Mouse (Mus musculus): ENCODE measurements around the gene Adcyap1r1. TPM values are rescaled to one million over a fixed set of nuclear protein-coding genes. Genes with fewer than 3 reads are reported as not detected.

The Adcyap1r1 gene
- total RNA-seq, 2 experiments from 2014 or later: 137 to 142 TPM

DNA sequence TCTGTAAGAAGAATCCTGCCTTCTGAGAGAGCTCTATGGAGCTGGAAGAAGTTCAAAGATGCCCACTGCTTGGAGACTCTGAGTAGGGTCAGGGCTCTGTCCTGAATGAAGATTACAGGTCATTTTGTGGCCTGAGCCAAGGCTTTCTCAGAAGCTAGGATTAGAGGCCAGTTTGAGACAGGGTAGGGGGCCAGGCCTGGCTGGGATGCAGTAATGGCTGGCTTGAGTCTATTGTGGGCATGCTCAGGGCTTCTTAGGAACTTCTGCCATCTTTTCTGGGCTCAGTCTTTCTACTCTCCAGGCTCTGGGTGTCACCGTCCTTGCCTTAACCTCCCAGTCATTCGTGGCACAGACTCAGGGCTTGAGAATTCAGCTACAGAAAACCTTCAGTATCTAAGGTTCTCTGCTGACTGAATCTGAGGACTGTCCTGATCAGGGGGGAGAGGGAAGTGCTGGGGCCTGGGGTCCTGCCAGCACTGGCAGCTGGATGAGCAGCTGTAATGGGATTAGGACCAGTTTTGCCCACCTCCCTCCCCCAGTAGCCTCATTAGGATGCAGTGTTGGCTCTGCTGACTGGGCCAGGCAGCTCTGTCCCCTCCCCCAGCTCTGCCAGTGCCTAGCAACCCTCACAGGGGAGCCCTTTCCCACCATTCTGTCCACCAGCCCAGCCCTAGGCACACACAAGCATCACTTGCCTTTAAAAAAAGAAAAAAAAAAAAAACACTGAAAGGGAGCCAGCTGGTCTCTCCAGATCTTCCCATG lies 7.7 kb upstream of the Adcyap1r1 start:
- intact Hi-C loops (cut with DNase I): no loop called here
- DNase-seq (ENCODE audit: extremely low spot score in 1 of 2, low spot score in 2 of 2): peak; percentile 77 to 78

DNA sequence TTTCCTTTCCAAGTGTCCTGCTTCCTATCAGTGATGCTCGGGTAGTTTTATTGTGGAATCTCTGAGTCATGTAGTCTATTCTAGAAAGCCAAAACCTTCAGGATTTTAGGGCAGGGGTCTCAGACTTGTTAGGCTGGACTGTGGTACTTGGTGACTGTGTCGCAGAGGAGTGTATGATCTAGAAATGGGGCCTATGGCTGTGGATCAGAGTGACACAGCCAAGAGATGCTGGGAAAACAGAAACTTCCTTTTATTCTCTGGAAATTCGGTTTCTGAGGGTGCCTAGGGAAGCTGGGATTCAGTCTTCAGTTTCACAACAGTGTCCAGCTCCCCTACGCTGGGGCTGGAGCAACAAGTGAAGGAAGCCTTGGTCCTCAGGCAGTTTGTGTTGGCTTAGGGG lies 7.1 kb upstream of the Adcyap1r1 start:
- intact Hi-C loops (cut with DNase I): no loop called here
- DNase-seq (ENCODE audit: extremely low spot score in 1 of 2, low spot score in 2 of 2): no peak

DNA sequence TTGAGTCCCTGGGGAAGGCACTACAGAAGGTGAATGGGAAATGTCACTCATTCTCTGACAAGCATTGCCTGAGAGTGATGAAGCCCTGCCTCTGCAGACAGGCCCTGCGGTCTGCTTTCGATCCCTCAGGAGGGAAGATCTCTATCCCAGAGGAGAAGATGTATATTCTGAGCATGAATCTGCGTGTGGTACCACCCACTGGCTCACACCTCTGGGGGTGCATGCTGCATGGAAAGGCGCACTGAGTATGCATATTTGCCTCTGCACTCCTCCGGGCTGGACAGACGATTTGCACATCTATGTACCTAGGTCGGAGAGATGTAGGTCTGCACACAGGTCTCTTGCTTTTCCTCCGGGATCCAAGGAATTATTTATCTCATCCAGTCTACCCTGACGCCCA lies 3.6 kb upstream of the Adcyap1r1 start:
- DNase-seq (ENCODE audit: extremely low spot score in 1 of 2, low spot score in 2 of 2): no peak
- intact Hi-C loops (cut with DNase I): no loop called here

DNA sequence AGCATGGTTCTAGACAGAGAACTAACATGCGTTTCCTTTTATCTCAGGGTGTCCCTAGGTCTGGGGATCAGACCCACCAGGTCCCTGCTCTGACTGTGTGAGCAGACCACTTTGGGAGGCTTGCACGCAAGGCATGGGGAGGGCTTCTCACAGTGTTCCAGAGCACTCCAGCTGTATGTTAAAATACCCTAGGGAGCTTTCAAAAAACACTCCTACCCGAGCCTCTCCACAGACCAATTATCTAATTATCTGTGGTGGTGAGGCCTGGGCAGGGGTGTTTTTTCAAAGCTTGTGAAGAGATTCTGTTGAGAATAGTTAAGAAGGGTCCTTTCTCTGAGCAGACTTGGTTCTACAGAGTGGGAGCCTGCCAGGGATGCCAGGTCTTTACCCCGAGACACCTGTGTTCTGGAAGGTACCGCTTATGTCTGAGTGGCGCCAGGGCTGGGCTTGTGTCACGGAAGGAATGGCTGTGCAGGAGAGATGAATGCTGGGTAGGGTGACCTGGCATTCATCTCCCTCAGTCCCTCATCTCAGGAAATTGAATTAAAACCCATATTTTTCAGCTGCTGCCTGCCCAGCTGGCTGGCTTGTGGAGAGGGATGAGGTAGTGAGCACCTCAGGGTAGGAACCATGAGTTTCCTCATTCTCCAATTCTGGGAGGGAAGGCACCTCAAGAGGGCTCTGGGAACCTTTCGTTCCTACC lies 2.7 kb upstream of the Adcyap1r1 start:
- no peak for DNase-seq (ENCODE audit: extremely low spot score in 1 of 2, low spot score in 2 of 2)
- intact Hi-C loops (cut with DNase I): no loop called here

DNA sequence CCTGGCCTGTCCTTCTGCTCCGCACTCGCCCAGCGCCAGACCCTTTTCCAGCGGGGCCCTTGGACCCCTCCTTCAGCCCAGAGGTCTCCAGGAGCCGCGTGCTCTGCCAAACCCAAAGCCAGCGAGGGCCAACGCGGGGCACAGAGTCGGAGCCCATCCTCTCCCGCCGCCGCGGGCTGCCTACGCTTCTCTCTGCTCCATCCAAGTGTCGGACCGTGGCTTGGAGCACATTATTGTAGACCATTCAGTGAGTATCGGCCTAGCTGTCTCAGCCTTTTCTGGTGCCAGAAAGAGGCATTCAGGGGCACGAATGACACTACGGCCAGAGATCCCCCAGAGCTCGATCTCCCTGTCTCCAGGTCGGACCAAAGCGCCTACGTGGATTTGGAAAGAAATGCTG lies 603 bp downstream of the Adcyap1r1 start:
- intact Hi-C loops (cut with DNase I): loop anchor here (2.0 to 5.0 kb wide), 2 partner anchors 35 to 60 kb away; no protein-coding TSS in a partner anchor
- DNase-seq (ENCODE audit: extremely low spot score in 1 of 2, low spot score in 2 of 2): peak in 1 of 2 experiments; percentile 51

DNA sequence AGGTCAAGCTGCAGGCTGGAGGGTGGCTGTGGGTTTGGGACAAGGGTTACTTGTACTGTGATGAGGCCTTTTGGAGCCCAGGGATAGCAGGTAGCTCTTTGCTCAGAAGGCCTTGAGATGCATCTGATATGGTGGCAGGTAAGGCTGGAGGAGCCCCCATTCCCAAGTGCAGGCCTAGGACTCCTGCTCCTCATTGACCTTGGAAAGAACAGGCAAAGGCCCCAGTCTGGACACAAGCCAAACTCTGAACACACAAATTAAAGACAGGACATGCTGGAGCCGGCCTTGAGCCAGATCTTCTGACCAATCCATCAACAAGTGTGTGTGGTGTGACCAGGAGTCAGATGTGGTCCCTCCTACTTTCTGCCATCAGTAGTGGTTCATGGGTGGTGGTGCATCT lies 1.8 kb downstream of the Adcyap1r1 start:
- DNase-seq (ENCODE audit: extremely low spot score in 1 of 2, low spot score in 2 of 2): peak in 1 of 2 experiments; percentile 59
- intact Hi-C loops (cut with DNase I): loop anchor here (2.0 to 5.0 kb wide), 2 partner anchors 36 to 61 kb away; no protein-coding TSS in a partner anchor

DNA sequence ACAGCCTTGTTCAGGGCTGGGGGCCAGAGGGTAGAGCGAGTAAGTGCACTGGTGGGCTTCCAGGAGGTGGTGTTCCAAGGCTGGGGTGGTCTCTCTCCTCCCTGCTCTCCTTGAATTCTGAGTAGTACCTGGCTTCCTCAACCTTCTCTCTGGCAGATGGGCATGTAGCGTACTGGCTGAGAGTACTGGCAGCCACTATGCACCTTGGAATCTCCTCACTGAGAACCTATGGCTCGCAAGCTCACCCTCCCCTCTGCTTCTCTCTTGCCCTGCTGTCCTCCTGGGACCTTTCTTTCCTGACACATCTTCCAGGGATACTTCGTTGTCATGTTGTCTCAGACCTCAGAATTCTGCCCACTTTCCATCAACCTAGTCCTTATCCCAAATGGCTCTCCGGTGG lies 3.9 kb downstream of the Adcyap1r1 start:
- intact Hi-C loops (cut with DNase I): no loop called here
- DNase-seq (ENCODE audit: extremely low spot score in 1 of 2, low spot score in 2 of 2): no peak

DNA sequence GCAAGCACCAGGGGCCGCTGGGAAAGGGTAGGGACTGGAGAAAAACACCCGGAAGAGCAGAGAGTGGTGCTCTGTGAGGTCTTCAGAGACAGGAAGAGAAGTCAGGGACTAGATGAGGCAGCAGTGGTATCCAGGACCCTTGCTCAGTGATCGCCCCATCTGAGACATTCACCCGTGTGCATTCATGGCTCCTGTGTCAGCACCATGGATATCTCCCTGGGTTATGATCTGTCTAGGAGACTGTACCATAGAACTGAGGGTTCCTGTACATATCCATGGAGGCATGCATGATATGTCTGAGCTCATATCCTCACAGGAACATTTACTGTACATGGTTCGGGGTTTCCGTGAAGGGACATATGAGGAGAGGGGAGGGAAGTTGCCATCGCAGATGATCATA lies 5.9 kb downstream of the Adcyap1r1 start:
- intact Hi-C loops (cut with DNase I): no loop called here

DNA sequence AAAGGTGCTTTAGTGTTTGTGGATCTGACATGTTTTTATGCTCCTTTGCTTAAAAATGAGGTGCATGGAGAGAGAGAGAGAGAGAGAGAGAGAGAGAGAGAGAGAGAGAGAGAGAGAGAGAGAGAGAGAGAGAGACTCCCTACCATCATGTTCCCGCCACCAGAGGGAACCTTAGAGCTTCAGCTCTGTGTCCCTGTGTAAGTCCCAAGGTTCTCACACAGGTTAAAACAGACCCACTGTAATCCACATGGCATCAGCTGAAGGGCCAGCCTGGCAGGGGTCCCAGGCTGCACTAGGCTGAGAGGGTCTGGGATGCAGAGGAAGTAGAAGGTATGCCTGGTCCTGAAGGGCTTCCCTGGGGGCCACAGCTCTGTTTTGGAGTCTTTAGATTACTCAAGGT lies 6.4 kb downstream of the Adcyap1r1 start:
- no peak for DNase-seq (ENCODE audit: extremely low spot score in 1 of 2, low spot score in 2 of 2)
- intact Hi-C loops (cut with DNase I): no loop called here

More for the DNA sequence above, 5.9 kb downstream of the Adcyap1r1 start:
- DNase-seq (ENCODE audit: extremely low spot score in 1 of 2, low spot score in 2 of 2): no peak

DNA sequence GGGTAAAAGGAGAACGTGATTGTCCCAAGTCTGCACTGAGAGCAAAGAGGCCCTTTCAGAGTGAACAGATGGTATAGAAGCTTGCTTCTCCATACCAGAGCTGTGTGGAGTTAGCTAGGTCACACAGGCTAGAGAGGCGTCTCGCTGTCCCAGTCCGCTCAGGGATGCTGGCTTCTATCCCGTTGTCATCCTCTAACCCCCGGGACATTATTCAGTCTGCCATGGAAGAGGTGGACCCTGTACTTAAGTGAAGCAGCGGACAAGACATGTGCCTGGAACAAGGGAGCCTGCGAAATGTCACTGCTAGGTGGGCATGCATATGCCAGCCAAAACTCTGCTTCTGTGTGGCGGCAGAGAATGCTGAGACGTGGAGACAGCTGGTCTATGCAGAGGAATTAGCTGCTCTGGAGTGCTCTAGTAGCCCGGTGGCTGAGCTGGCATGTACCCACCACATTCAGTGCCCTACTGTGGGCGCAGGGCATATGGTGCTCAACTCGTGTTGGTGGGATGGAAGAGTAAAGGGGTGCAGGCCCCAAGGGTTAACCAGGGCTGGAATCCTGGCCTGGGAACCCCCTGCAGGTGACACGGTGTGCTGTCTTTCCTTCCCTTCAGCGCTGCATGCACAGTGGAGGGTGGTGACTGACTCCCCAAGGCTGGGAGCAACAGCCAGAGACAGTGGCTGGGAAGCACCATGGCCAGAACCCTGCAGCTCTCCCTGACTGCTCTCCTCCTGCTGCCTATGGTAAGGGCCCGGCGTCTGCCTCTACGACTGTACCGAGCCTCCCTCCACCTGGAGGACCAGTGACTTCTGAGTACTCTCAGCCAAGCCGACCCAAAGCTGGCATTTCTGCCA lies 8.0 kb downstream of the Adcyap1r1 start:
- intact Hi-C loops (cut with DNase I): loop anchor here (5.0 kb wide), 1 partner anchor 43 kb away; no protein-coding TSS in a partner anchor

DNA sequence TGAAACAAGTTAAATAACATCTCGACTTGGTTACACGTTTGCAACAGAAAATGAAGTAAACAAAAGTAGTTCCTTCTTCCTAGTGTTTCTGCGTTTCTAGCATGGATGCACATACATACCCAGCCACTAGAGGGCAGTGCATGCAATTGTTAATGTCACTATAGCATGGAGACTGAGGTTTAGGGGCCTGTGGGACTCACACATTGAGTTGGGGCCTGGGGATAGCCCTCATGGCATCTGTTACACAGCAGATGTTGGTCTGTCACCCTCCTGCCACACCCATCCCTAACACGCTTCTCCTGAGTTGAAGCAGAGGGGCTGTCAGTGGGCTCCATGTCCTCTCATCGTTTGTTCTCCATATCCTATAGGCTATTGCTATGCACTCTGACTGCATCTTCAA lies 9.4 kb downstream of the Adcyap1r1 start:
- intact Hi-C loops (cut with DNase I): loop anchor here (5.0 kb wide), 1 partner anchor 41 kb away; no protein-coding TSS in a partner anchor
- no peak for DNase-seq (ENCODE audit: extremely low spot score in 1 of 2, low spot score in 2 of 2)

More for the DNA sequence above, 8.0 kb downstream of the Adcyap1r1 start:
- DNase-seq (ENCODE audit: extremely low spot score in 1 of 2, low spot score in 2 of 2): no peak

DNA sequence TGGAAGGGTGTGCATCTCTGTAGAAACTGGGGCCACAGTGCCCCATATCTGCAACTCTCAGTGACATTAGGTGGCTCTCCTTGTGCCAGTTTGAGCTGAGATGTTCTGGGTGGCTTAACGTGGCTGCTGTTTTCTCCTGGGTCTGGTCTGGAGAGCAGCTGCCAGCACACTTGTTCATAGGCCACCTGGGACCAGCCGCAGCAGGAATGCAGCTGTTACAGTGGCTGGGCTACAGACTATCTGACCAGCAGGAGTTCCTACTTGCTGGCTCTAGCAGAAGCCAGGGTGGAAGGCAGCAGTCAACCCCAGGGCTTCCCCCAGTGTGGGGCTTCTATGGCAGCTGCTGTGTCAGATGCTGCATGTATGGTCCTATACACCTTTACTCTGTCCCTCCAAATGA lies 9.9 kb downstream of the Adcyap1r1 start:
- intact Hi-C loops (cut with DNase I): loop anchor here (5.0 kb wide), 1 partner anchor 41 kb away; no protein-coding TSS in a partner anchor
- no peak for DNase-seq (ENCODE audit: extremely low spot score in 1 of 2, low spot score in 2 of 2)

DNA sequence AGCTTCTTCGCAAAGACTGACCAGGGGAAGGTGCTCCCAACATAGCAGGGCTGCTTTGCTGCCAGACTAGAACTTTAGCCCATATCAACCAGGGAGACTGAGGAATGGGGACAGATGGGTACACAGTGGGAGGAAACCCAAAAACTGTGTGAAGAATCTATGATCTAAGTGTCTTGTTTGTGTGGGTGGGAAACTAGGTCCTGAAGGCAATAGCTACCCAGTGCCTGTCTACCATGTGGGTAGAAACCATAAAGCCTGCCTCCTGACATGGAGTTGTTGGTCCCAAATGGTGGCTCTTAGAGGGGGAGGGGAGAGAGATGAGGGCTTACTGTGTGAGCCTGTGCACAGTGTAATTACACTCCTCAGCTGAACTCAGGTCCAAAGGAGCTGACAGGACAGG lies 10.6 kb downstream of the Adcyap1r1 start:
- no peak for DNase-seq (ENCODE audit: extremely low spot score in 1 of 2, low spot score in 2 of 2)
- intact Hi-C loops (cut with DNase I): loop anchor here (5.0 kb wide), 1 partner anchor 40 kb away; no protein-coding TSS in a partner anchor

DNA sequence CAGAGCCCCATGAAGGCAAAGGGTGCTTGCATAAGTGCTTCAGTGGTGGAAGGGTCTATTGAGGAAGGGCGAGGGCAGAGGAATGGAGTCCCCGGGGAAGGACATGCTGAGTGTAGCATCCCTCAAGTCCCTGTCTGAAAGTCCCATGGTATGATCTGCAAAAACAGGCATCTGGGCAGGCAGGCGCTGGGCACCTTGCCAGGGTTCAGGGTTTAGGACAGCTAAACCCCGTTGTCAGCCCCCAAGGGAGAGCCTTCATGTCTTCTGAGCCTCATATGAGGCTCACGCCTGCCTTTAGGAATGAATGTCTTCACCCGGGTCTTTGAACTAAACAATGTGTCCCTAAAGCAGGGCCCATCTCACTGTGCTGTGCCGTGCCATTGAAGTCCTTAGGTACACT lies 12.2 kb downstream of the Adcyap1r1 start:
- intact Hi-C loops (cut with DNase I): loop anchor here (5.0 kb wide), 1 partner anchor 38 kb away; no protein-coding TSS in a partner anchor
- peak in 1 of 2 experiments; percentile 71 for DNase-seq (ENCODE audit: extremely low spot score in 1 of 2, low spot score in 2 of 2)

DNA sequence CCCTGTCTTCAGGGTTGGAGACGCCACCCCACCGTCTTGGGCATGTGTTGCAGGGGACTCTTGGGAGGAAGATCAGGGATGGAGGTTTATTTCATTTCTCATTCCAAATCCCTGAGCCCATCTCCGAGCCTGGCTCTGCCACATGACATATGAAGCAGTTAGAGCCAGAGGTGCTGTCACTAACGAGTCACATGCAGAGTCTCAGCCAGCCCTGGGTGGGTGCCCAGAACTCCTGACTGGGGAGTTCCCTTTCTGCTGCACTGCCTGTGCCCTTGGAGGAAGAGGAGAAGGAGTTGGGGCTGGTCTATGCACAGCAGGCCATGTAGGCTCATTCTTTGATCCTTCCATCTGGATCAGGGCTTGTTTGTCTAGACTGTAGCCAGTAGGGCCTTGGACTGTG lies 13.5 kb downstream of the Adcyap1r1 start:
- intact Hi-C loops (cut with DNase I): no loop called here
- DNase-seq (ENCODE audit: extremely low spot score in 1 of 2, low spot score in 2 of 2): peak in 1 of 2 experiments; percentile 64

DNA sequence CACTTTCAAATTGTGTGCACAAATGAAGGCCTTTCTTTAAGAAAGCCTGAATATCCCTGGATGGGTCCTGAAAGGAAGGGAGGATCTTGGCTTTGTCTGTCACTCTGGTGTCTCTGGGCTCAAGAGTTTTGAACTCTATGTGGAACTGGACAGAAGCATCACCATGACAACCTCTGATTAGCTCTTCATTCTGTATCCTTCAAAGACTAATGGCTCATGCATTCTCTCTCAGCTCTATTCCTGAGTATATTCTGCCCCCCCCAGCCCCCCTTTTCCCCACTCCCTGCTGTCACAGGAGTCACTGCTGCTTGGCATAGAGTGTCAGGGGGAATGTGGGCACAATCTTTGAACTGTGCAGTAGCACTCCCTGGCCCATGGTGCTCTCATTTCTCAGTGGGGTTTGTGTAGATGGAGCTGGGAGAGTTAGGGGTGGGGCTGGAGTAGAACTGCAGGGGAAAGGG lies 14.6 kb downstream of the Adcyap1r1 start:
- intact Hi-C loops (cut with DNase I): no loop called here

DNA sequence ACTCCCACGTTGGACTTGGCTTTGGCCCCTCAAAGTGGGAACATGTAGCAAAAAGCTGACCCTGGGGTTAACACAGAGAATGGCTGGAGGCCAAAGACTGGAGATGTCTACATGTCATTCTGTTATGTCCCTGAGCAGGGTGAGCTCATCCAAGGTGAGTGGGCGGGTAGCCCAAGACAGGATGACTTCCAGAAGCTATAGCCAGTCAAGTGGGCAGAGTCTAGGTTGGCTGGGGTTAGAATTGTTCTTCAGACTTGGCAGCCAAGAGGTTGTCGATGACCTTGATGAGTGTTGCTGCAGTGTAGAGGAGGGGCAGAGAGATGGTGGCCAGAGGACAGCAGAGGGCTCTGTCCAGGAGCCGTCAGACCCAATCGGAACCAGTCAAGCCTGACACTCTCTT lies 18.9 kb downstream of the Adcyap1r1 start:
- intact Hi-C loops (cut with DNase I): no loop called here

More for the DNA sequence above, 14.6 kb downstream of the Adcyap1r1 start:
- no peak for DNase-seq (ENCODE audit: extremely low spot score in 1 of 2, low spot score in 2 of 2)

DNA sequence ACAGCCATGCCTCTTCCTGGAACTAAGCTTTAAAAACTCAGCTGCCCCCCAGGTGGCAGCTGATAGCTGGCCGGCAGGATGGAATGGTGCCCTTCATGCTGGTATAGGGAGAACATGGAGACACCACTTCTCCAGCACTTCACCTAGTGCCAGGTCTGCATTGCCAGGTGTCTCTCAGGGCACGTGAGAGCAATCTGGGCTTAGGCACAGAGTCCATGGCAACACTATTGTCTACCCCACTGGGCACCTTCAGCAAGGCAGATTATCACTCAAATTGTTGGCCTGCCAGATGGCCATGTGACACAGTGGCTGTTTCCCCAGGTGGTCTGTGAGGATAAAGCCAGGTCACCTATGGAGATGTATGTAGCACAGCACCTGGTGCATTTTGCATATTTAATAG lies 20.6 kb downstream of the Adcyap1r1 start:
- intact Hi-C loops (cut with DNase I): no loop called here
- DNase-seq (ENCODE audit: extremely low spot score in 1 of 2, low spot score in 2 of 2): no peak

More for the DNA sequence above, 18.9 kb downstream of the Adcyap1r1 start:
- no peak for DNase-seq (ENCODE audit: extremely low spot score in 1 of 2, low spot score in 2 of 2)

DNA sequence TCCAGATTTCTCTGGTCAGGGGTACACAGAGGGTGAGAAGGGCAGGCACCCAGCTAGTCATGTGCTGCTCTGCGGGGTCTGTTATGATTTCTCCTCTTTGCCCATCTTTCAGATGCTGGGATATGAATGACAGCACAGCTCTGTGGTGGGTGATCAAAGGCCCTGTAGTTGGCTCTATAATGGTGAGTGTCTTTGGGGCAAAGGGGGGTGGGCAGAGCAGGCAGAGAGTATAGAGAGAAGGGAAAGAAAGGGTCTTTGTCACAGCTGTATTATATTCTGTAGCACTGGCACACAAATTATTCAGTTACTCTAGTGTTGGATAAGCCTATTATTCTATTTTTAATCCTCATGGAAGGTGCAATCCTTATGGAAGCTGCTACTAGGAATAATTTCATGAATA lies 29.2 kb downstream of the Adcyap1r1 start:
- DNase-seq (ENCODE audit: extremely low spot score in 1 of 2, low spot score in 2 of 2): no peak
- intact Hi-C loops (cut with DNase I): no loop called here
